Comparison of ENCODE assay signal across 17 mouse cellular contexts in the genomic region with DNA sequence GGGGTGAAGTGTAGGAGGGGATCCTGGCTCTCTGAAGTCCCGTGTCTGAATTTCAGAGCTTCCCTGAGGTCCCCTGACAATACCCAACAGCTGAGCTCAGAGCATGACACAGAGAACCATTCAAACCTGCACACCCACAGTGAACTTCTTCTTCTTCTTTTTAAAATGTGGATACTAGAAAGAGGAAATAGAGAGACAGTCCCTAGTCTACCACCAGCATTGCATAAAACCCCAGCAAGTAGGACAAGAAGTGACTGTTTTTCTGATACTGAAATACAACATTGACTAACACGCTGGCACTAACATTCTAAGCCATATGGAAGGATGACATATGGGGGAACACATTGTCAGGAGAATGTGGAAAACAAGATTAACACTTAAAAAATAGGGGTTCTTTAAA. TPM values are rescaled to one million over a fixed set of nuclear protein-coding genes. Genes with fewer than 3 reads are reported as not detected.
DNase-seq lines count a peak whose midpoint lies in the region.
"Had no signal": no experiment of that assay in that cellular context is flagged by ENCODE, and none has a peak within 500 bp of the region (broad histone marks: within the 10 kb centered on the region; RNA-seq: fewer than 3 reads in every experiment).

No protein-coding gene starts in this region.

- no peaks in the 10 kb centered on the region for H3K36me3 ChIP-seq in macrophage (ENCODE audit: inconsistent target)

- no peaks in the 10 kb centered on the region for H3K79me2 ChIP-seq in macrophage (ENCODE audit: inconsistent target)

- H3K27ac ChIP-seq in macrophage, result peak overlapping the region; percentile 25
- H3K27ac ChIP-seq: hindbrain, embryonic 14.5 days; liver, embryonic 14.5 days had no signal

- peak; percentile 3 to 4 for DNase-seq in left cerebral cortex, adult 18-20 months (ENCODE audit: low spot score in 2 of 2)
- no peak for DNase-seq in left cerebral cortex, adult 8-10 months (ENCODE audit: low spot score in 2 of 2)
- DNase-seq in spleen, postnatal 36 days (ENCODE audit: low spot score in 2 of 2), result peak; percentile 32 to 41
- no peak for DNase-seq in spleen, postnatal 10 days (ENCODE audit: low spot score in 2 of 2)
- no peak for DNase-seq in kidney, postnatal 10 days
- DNase-seq in adrenal gland, postnatal 25 days, result no peak
- DNase-seq: cerebellum, adult 9-10 months; heart, adult 18-20 months; kidney, adult 18-20 months; kidney, postnatal 36 days had no signal

- H3K4me3 ChIP-seq in macrophage (ENCODE audit: inconsistent target), result no peak overlapping the region
- H3K4me3 ChIP-seq: erythroblast, embryonic 14.5 days had no signal

- WGBS in macrophage (ENCODE audit: missing documents), result 0% methylated on average over 2 of the region's 2 CpGs

RNA-seq across cellular contexts. Expression of gene 1700017D01Rik, which starts 11.3 kb away (rescaled TPM):
- total RNA-seq in left cerebral cortex, adult 18-20 months (2021), result not detected
- not detected for total RNA-seq in left cerebral cortex, adult 8-10 months (2022)
- total RNA-seq in macrophage (2018; cell fraction: chromatin; rRNA removed), result not detected
- not detected for total RNA-seq in macrophage (2018; cell fraction: cytosol; rRNA removed)
- total RNA-seq in macrophage (2018; cell fraction: nucleus; rRNA removed), result not detected
- polyA plus RNA-seq in macrophage (2018), result not detected in 3 replicates
- not detected in 2 replicates for total RNA-seq in adrenal gland, postnatal 25 days (2021)
- total RNA-seq: heart, adult 18-20 months; left cerebral cortex, postnatal 25 days had no signal
- polyA plus RNA-seq: CD4-positive, CD25-positive, alpha-beta regulatory T cell, adult 4 months; erythroblast, embryonic 14.5 days; heart, postnatal 0 days; hindbrain, embryonic 14.5 days; liver, embryonic 14.5 days had no signal

RNA-seq across cellular contexts. Expression of gene Ms4a8a, which starts 38.4 kb away (rescaled TPM):
- total RNA-seq in left cerebral cortex, adult 18-20 months (2021), result under 1 TPM in 1 of 2 experiments, not detected in 1; 0.46 TPM
- total RNA-seq in left cerebral cortex, adult 8-10 months (2022), result under 1 TPM in 1 of 4 experiments, not detected in 3; 0.46 TPM
- 1 to 10 TPM in 1 of 26 experiments, under 1 TPM in 1, not detected in 24; 0.71 to 1.5 TPM for total RNA-seq in macrophage (2018; cell fraction: chromatin; rRNA removed)
- total RNA-seq in macrophage (2018; cell fraction: cytosol; rRNA removed), result under 1 TPM in 10 of 26 experiments, not detected in 16; 0.11 to 0.34 (median 0.18) TPM
- total RNA-seq in macrophage (2018; cell fraction: nucleus; rRNA removed), result 1 to 10 TPM in 2 of 26 experiments, under 1 TPM in 3, not detected in 21; 0.45 to 1.4 (median 0.58) TPM
- polyA plus RNA-seq in macrophage (2018), result 0.63 TPM in 1 of 3 replicates, not detected in the others
- 0.90 and 0.94 TPM in 2 replicates for total RNA-seq in adrenal gland, postnatal 25 days (2021)
- total RNA-seq: left cerebral cortex, postnatal 25 days had no signal
- polyA plus RNA-seq: CD4-positive, CD25-positive, alpha-beta regulatory T cell, adult 4 months; erythroblast, embryonic 14.5 days; heart, postnatal 0 days; hindbrain, embryonic 14.5 days had no signal

RNA-seq across cellular contexts. Expression of gene 1700025F22Rik, which starts 45.8 kb away (rescaled TPM):
- not detected for total RNA-seq in left cerebral cortex, adult 18-20 months (2021)
- not detected for total RNA-seq in left cerebral cortex, adult 8-10 months (2022)
- total RNA-seq in macrophage (2018; cell fraction: chromatin; rRNA removed), result not detected
- not detected for total RNA-seq in macrophage (2018; cell fraction: cytosol; rRNA removed)
- total RNA-seq in macrophage (2018; cell fraction: nucleus; rRNA removed), result not detected
- not detected in 3 replicates for polyA plus RNA-seq in macrophage (2018)
- total RNA-seq in adrenal gland, postnatal 25 days (2021), result not detected in 2 replicates
- total RNA-seq: heart, adult 18-20 months; left cerebral cortex, postnatal 25 days had no signal
- polyA plus RNA-seq: CD4-positive, CD25-positive, alpha-beta regulatory T cell, adult 4 months; erythroblast, embryonic 14.5 days; heart, postnatal 0 days; hindbrain, embryonic 14.5 days; liver, embryonic 14.5 days had no signal

Comparison
In these comparisons a context has a peak if more than half of its experiments do, and no peak if none do; other contexts are left out.
1. DNase-seq: peak in left cerebral cortex, adult 18-20 months (2 of 2) and spleen, postnatal 36 days (2 of 2); none in left cerebral cortex, adult 8-10 months (0 of 2), spleen, postnatal 10 days (0 of 2), kidney, postnatal 10 days (single experiment) and adrenal gland, postnatal 25 days (single experiment).